Mouse (Mus musculus) cortical plate, adult 2 months (tissue): ENCODE data around the gene Adgra3. TPM values are rescaled to one million over a fixed set of nuclear protein-coding genes. Genes with fewer than 3 reads are reported as not detected.

ENCODE experiments used
- H3K27ac ChIP-seq: fragments of 200-500 bp; 2 replicates; pipeline ENCODE4 v1.5.1; 2012; ENCODE audit warnings: low read length, control low read depth, inconsistent platforms; ENCODE audit not compliant: insufficient read depth
- H3K4me1 ChIP-seq: fragments of 200-500 bp; 2 replicates; pipeline ENCODE4 v1.6.1; 2011; ENCODE audit warnings: low read length; ENCODE audit not compliant: control insufficient read depth, insufficient read depth
- H3K4me3 ChIP-seq: fragments of 200-500 bp; 2 replicates; pipeline ENCODE4 v1.5.1; 2011; ENCODE audit warnings: mild to moderate bottlenecking, low read length, control low read depth; ENCODE audit not compliant: insufficient read depth
- CTCF ChIP-seq: fragments of 200-500 bp; IDR thresholded peaks from 2 replicates; pipeline ENCODE4 v1.5.1; 2011; ENCODE audit warnings: mild to moderate bottlenecking, control low read depth, low read length; ENCODE audit not compliant: insufficient read depth; ENCODE audit errors: extremely low read depth
- POLR2A ChIP-seq: fragments of 200-500 bp; IDR thresholded peaks from 2 replicates; pipeline ENCODE4 v1.6.1; 2011; ENCODE audit warnings: mild to moderate bottlenecking, low read length, control low read depth; ENCODE audit not compliant: insufficient read depth; ENCODE audit errors: extremely low read depth
- polyA plus RNA-seq: library from polyadenylated mRNA; depleted of rRNA; stranded (reverse); fragments of >200 nt; gene quantifications from 2 replicates; pipeline ENCODE4 v1.2.3, GENCODE M21; 2012

The Adgra3 gene
- polyA plus RNA-seq, 1 experiment: 13.9 TPM

DNA sequence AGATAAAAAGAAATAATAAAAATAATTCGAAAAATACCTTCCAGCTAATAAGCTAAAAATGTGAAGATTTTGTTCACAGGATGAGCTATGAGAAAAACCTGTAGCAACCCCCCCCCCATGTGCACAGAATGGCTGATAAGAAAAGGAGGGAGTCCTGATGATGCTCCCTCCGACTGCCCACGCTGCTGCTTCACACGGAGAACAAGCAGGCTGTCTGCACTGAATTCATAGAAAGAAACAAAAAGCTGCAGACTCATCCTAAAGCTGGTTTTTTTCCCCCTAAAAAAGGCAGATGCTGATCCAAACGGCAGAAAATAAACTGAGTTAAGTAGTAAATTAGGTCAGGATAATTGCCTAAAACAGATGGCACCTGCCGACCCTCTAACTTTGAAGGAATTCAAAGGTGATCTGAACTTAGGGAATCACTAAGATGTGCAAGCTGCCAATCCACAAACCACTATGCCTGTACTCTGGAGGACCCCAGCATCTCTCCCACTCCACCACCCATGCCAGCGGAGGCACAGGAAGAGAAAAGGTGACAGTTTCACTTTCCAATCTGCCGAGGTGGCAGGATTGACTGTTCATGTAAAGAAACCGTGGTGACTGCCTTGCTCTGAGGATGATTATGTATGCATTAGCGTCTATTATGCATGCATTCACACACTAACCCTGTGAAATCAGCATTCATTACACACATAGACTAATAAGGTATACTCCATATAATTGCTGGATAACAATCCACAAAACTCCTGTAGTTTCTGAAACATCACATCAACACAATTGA lies 70.6 kb downstream of the Adgra3 start:
- TF ChIP-seq POLR2A (no peak), CTCF (no peak)
- no peak overlapping the region; the same call in 1 of the 2 replicates for H3K4me3 ChIP-seq
- H3K4me1 ChIP-seq: no peaks in the 10 kb centered on the region
- H3K27ac ChIP-seq: no peak overlapping the region

DNA sequence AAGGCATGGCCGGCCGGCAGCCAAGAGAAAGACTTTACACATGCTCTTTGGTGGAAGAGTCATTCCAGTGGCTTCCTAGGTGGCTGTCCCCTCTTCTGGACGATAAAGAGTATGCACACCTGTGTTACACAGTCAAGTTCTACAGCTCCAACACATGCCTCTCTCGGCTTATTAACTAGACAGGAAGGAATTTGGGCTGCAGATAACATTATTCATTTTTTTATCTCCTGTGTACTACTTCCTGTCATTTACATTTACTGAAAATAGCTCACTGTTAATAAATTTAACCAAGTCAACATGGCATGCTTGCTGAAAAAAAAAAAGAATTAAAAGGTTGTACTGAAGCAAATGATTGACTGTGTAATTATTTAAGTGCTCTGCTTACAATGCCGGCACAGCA lies 78.1 kb downstream of the Adgra3 start:
- no peak overlapping the region for H3K4me3 ChIP-seq
- no peaks in the 10 kb centered on the region for H3K4me1 ChIP-seq
- no peak overlapping the region for H3K27ac ChIP-seq
- no peak for TF ChIP-seq POLR2A
- TF ChIP-seq CTCF: no peak

DNA sequence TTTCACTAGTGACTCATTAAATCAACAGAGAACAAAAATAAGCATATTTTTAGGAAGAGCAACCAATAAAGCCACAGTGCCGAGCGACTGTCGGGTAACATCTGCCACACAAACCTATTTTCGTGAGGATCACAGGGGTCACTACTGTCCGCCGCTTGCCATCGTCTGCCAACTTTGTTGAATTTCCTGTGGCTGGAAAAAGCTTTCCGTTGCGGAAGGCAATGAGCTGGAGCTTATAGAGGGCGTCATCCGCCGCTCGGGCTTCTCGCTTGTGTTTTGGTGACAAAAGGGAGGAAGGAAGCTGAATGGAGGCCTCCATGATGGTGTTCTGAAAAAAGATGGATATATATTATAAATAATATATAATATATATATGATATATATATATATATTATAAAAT lies 79.6 kb downstream of the Adgra3 start:
- no peaks in the 10 kb centered on the region for H3K4me1 ChIP-seq
- TF ChIP-seq POLR2A: no peak
- TF ChIP-seq CTCF: no peak

DNA sequence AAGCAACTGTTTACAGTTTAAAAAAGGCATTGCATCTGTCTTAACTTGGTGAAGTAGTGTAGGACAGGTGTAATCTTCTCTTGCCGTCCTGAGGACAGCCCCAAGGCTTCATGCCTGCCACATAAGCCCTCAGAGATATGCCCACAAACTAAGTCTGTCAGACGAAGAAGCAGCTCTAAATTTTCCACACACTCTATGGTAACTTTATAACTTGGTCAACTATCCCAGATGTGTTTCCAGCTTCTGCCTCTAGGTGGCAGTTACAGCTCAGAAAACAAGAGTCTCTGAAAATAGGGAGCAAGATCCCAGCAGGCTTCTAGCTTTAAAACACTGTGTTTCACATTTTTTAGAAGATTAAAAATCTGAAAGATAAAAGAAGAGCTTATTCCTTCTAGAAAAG lies 82.8 kb downstream of the Adgra3 start:
- Histone ChIP-seq H3K27ac (no peak overlapping the region), H3K4me3 (no peak overlapping the region), H3K4me1 (no peaks in the 10 kb centered on the region)
- peak; percentile 69 for TF ChIP-seq CTCF
- no peak for TF ChIP-seq POLR2A

More for the DNA sequence above, 79.6 kb downstream of the Adgra3 start:
- Histone ChIP-seq H3K4me3 (no peak overlapping the region), H3K27ac (no peak overlapping the region)

DNA sequence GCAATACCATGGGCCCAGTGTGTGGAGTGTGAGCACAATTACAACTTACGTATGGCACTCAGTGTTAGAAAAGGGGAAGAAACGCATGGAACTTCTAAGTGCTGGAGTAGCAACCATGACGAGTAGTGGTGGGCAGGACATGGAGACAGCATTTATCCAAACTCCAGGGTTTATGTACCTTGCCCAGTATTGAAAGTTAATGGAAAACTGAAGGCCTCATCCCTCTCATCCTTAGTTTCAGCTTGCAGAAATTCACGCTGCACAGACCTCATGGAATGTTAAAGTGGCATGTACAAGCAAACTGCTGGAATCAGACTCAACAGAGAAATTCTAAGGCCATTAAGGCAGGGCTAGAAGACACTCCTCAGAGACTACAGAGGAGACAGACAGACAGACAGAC lies 84.6 kb downstream of the Adgra3 start:
- TF ChIP-seq POLR2A (no peak), CTCF (no peak)
- H3K4me3 ChIP-seq: no peak overlapping the region
- no peak overlapping the region for H3K27ac ChIP-seq
- H3K4me1 ChIP-seq: no peaks in the 10 kb centered on the region

DNA sequence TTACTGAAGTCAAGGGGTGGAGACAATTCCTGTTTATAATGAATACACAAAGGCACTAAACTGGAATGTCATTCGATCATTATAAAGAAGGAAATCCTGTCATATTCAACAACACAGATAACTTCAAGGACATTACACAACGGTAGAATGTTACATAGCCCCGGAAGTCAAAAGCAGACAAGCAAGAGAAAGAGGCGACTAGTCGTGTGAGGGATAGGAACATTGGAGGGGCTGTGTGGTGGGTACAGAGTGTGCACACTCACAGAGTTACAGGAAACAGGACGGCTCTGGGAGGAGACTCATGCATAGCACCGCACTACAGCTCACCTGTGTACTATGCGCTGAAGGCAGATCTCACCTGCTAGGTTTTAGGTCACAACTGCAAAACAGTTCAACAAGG lies 89.1 kb downstream of the Adgra3 start:
- Histone ChIP-seq H3K27ac (no peak overlapping the region), H3K4me3 (no peak overlapping the region), H3K4me1 (no peaks in the 10 kb centered on the region)
- TF ChIP-seq POLR2A (no peak), CTCF (no peak)

DNA sequence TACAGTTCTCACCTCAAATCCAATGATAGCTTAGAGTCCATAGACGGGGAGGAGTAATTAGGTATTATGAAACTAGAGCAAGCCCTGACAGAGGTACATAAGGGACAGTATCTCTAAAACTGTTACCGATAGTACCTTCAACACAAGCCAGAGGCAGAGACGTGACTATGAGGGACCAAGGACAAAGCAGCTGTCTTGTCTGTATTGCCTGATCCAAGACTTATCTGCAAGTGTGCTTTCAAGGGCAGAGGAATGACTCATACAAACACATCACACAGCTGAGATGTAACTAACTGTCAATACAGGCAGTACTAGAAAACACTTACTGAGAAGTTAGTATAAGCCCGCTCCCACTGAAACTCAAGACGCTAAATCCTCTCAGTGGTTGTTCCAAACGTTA lies 91.1 kb downstream of the Adgra3 start:
- Histone ChIP-seq H3K4me1 (no peaks in the 10 kb centered on the region), H3K27ac (no peak overlapping the region), H3K4me3 (no peak overlapping the region)
- no peak for TF ChIP-seq POLR2A
- no peak for TF ChIP-seq CTCF

DNA sequence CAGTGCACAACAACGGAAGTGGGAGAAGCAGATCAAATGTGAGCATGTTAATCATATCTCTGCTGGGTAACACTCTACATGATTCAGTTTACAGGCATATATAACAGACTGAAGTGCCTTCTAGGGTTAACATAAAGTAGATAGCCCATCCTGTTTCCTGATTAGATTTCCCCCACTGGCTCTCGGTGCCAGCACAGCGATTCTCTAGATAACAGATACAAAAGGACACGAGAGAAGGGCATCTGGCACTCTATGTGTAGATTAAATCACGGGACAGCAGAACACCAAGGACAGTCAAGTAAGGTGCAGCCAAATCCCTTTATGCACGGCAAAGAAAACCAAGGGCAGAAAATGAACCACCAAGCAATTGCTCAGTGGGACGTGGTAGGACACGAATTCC lies 93.0 kb downstream of the Adgra3 start:
- TF ChIP-seq CTCF (no peak), POLR2A (no peak)
- H3K4me1 ChIP-seq: no peaks in the 10 kb centered on the region
- H3K27ac ChIP-seq: no peak overlapping the region
- H3K4me3 ChIP-seq: no peak overlapping the region

DNA sequence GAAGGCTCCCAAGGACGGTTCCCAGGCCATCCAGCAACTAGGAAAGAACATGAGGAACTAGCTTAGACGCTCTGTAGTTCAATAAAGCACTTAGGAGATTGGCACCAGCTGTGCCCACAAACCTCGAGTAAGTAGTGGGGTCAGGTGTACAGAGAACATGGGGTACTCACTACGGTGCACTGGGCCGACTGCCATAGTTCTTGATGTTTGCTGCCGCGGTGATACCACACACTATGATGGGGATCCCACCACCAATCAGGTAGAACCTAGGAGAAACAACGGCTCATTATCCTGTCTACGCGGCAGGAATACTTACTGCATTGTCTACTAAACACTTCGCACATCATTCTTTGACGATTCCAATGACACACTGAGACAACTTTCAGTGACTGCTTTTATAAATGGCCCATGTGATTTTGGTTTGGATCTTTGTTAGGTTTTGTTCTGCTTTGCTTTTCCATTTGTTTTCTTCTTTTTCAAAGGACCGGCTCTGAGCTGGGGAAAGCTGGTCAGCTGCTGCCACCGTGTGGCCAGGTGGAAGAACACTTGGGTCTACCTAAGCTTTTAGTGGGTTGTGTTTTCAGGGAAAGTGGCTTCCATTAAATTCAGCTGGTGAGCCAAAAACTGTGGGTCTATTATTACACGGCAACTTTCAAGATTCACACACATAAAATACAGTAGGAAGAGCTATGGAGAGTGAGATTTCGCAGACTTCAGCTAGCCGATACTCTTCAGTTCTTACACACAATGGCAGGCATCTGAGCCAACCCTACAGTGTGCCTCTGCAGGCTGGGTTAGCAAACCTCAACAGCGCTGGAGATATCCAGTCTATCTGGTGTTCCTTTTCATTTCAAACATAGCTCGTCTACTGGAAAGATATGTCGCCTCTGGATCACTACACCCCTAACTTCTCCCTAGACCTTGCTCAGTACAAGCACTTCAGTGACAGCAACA lies 97.1 kb downstream of the Adgra3 start:
- Histone ChIP-seq H3K4me1 (no peaks in the 10 kb centered on the region), H3K4me3 (no peak overlapping the region), H3K27ac (no peak overlapping the region)
- TF ChIP-seq POLR2A (no peak), CTCF (peak; percentile 94)
